Mouse (Mus musculus) T-helper 17 cell (primary cell): ENCODE measurements around the gene Pdcl2.

Source experiments
- in situ Hi-C, 2 experiments: fragments of 300-600 bp; cut with MboI, MseI; formaldehyde crosslinking; loops; 1 replicate in 1 of 2; 2 replicates in 1 of 2; pipeline ENCODE4 v1.15.1; 2025; ENCODE audit warnings: high pct_unique_total_duplicates in 2 of 2

Pdcl2 gene

GRCm38 (mm10) chr5:76303745-76304451 lies 27.1 kb downstream of the Pdcl2 start:
- in situ Hi-C loops = loop anchor here (10.0 to 25.0 kb wide), 3 partner anchors 119 to 1242 kb away; partner anchors contain the start of gene Tmem165 (in 1 of the 2)

- in situ Hi-C loops = loop anchor here (10.0 to 25.0 kb wide), 3 partner anchors 119 to 1241 kb away; partner anchors contain the start of gene Tmem165 (in 1 of the 2)
These were observed 27.6 kb downstream of the Pdcl2 start for GRCm38 (mm10) chr5:76303379-76303744.

GRCm38 (mm10) chr5:76302009-76302408 lies 28.9 kb downstream of the Pdcl2 start:
- in situ Hi-C loops = loop anchor here (10.0 to 25.0 kb wide), 3 partner anchors 117 to 1240 kb away; partner anchors contain the start of gene Tmem165 (in 1 of the 2)

GRCm38 (mm10) chr5:76289234-76289691 lies 41.7 kb downstream of the Pdcl2 start:
- in situ Hi-C loops = no loop called here

- in situ Hi-C loops = no loop called here
These were observed 42.7 kb downstream of the Pdcl2 start for GRCm38 (mm10) chr5:76288256-76288655.

GRCm38 (mm10) chr5:76287062-76287461 lies 43.9 kb downstream of the Pdcl2 start:
- in situ Hi-C loops = no loop called here

GRCm38 (mm10) chr5:76285699-76286098 lies 45.3 kb downstream of the Pdcl2 start:
- in situ Hi-C loops = no loop called here

- in situ Hi-C loops = no loop called here
These were observed 47.1 kb downstream of the Pdcl2 start for GRCm38 (mm10) chr5:76283890-76284289.

GRCm38 (mm10) chr5:76274977-76275376 lies 56.0 kb downstream of the Pdcl2 start:
- in situ Hi-C loops = no loop called here
